Mouse (Mus musculus) B cell, adult 2 months (primary cell): ENCODE measurements at regions not wholly inside any gene's neighbourhood (a gene's known extent, or its start where the extent isn't known, plus 50 kb on each side); places are given as distances from the start of the nearest gene placed in this dataset.

ENCODE experiments used
- DNase-seq, 2 experiments: peaks; one replicate each; pipeline ENCODE4 v3.0.0; 2022

DNA sequence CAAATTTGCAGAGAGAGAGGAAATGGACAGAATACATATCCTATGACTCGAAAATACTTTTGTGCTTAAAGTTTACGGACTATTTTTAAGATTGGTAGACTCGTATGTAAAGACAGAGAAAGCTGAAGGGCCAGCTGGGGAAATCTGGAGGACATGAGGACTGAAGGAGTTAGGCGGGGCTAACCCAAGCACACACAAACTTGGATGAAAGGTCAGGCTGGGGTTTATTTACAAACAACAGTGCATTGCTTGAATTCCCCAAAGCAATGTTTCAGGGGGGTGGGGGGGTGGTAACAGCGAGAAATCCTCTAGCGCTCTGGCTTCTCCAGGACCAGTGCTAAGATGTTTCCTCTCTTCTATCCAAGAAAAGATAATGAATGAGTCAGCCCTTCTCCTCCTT, 68.3 kb downstream of the Ptger2 start:
- DNase-seq: no peak

DNA sequence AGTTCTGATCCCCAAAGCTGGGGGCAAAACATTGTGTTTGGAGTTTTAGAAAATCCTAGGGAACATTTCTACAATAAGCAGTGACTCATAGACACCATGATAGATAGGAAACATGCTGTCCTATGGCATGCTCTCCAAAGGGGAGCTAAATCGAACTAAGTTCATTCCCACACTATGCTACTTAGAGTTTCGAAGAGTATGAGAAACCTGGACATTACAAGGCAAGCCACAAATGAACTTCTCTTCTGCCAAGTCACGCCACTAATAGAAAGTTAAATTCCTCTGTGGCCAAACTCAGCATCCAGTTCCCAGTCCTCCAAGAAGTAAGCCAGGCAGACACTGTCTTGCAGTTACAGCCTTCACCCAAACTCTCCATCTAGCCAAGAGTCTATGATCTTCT, 73.7 kb downstream of the Ptger2 start:
- DNase-seq: no peak

DNA sequence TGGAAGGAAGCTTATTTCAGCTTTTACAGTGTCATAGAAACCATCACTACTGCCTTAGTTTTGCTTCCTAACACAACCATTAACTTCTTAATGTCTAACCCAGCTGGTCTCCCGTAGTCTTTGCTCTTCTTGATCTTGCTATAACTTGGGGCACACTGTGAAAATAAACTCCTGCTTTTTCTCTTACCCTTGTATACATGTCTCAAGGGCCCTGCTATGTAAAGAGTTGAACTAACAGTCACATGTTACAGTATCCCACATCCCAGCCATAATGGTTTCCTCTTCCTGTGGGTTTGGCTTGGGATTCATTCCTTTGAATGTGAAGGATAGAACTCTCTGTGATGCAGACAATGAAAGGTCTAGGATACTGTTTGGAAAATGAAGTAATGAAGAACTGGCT, 76.5 kb downstream of the Ptger2 start:
- DNase-seq: no peak

DNA sequence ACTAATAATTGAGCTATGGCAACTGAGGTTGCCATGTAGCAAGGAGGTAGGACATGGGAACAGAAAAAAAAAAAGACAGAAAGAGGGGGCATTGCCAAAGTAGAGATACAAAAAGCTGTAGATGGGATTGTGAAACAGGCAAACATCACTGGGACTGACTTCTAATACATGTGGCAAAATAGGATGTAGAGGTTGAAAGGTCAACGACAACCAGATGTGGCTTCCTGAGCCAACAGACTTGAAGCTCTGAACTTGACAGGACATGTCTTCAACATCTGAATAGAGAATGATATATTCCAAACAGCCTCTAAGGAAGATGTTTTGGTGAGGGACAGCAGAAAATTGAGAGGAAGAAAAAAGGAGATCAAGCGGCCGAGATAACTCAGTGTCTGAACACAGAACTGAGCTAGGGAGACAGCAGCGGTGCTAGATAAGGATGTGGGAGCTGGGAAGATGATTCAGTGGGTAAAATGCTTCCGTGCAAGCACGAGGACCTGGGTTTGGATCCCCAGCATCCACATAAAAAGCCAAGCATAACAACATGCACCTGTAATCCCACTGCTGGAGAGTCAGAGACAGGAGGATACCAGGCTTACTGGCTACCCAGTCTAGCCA, 81.7 kb downstream of the Ptger2 start:
- no peak for DNase-seq

DNA sequence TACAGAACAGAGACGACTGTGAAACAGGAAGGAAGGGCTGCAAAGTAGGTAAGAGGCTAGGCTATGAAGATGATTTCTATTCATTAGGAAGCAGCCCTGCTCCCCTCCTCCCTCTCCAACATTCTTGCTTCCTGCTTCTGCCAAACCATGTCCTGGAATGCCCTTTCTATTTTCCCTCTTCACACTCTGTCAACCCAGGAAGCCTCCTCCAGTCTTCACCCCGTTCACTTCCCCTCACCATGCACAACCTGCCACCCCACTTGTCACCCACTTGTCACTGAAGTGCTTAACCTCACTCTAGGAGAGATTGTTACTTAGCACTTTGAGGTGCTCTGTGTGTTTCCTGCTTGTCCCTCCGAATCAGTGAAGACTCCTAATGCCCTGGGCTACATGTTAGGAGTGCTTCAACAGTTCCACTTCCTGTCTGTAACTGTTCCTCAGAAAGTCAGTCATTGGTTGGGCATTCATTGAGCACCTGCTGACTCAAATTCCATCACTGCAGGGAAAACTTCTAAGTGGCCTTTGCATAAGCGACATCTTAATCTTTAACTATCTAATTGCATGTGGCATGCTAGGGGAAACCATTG, 87.0 kb downstream of the Ptger2 start:
- no peak for DNase-seq

DNA sequence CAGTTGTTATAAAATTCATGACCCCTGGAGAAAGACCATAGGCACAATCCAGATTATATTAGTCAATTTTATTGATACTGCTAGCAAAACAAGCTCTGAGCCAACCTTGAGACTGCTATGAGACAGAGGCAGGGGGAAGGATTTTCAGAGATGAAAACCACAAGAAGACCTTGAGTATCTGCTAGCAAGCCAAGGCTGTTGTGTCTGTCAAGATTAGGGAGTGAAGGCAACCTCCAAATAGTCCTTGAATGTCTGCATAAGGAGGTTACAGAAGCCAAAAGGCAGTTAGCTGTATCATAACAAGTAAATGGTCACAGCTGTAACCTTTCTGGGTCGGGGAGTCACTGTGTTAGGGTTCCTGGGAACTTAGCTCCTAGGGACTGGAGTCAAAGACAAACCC, 89.2 kb downstream of the Ptger2 start:
- no peak for DNase-seq

DNA sequence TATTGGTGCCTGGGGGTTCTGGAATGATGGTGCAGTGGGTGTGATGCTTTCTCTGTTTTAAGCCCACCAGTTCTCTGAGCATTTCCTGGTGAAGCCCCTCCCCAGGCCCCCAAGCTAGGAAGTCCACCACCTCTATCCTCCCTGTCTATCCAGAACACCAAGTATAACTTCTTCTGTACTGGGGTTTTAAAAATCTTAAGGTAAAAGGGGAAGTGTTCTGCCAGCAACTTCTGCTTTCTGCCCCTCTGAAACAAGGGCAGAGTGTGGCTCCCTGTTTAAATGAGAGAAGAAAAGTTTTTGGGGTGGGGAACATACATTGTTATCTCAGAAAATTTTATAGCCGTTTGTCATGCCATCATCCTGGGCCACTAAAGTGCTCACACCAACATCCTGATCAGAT, 91.8 kb downstream of the Ptger2 start:
- peak; percentile 59 to 65 for DNase-seq

DNA sequence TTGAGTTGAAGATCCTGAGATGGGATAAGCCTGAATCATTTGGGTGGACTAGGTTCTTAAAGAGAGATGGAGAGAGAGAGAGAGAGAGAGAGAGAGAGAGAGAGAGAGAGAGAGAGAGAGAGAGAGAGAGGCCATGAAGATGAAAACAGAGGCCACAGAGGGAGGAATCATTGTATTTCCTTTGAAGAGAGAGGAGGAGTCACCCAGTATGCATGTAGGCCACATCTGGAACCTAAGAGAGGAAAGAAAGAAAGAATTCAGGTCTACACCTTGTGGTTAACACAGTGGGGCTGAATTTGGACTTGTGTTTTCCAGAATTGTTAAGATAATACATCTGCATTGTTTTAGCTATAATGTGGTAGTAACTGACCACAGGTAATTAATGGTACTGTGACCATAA, 92.2 kb downstream of the Ptger2 start:
- no peak for DNase-seq

DNA sequence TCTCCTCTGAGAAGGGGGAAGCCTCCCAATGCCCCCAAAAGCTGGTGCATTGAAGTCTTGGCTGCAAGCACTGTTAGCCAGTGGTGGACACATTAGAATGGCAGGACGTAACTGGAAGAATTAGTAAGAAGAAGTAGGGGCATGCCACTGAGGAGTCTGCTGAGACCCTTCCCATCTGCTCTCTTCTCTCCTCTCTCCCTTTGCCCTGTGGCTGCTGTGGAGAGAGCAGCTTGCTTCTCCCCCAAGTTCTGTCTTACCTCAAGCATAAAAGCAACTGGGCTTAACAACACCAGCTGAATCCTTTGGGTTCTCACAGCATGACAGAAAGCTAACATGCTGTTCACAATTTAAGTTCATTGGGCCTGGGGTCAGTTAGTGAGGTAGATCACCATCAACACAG, 95.1 kb downstream of the Ptger2 start:
- DNase-seq: no peak
